Mouse (Mus musculus): ENCODE results near the gene Traf1.

Gene Traf1

DNA sequence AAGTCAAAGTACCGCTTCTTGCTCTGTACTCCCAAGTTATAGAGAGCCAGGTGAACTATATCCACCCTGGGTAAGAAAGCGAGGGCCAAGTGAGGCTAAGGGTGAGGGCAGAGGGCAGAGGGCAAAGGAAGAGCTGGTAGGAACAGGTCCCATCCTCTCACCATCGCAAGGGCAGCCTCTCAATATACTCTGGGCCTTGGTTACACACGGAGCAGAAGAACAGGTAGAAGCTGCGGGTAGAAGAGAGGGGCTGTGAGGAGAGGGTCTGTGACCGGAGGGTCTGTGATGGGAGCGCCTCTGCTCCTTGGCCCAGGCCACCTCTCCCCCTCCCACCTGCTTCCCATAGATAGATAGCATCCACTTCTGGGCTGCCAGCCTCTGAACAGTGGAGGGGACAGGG lies 58.4 kb downstream of the Traf1 start:
- in situ Hi-C loops (cut with MboI, MseI): loop anchor here (5.0 kb wide), 1 partner anchor 54 kb away; no protein-coding TSS in a partner anchor

- in situ Hi-C loops (cut with MboI, MseI): loop anchor here (5.0 kb wide), 1 partner anchor 55 kb away; no protein-coding TSS in a partner anchor
Measured at GRCm38 (mm10) chr2:34902731-34903130, 58.8 kb downstream of the Traf1 start.

GRCm38 (mm10) chr2:34901726-34902125 lies 59.8 kb downstream of the Traf1 start:
- in situ Hi-C loops (cut with MboI, MseI): loop anchor here (5.0 kb wide), 1 partner anchor 56 kb away; no protein-coding TSS in a partner anchor

- in situ Hi-C loops (cut with MboI, MseI): loop anchor here (5.0 kb wide), 1 partner anchor 57 kb away; no protein-coding TSS in a partner anchor
Measured at GRCm38 (mm10) chr2:34900412-34900811, 61.2 kb downstream of the Traf1 start.

- in situ Hi-C loops (cut with MboI, MseI): loop anchor here (5.0 kb wide), 1 partner anchor 58 kb away; no protein-coding TSS in a partner anchor
Measured at GRCm38 (mm10) chr2:34899682-34900081, 61.9 kb downstream of the Traf1 start.

DNA sequence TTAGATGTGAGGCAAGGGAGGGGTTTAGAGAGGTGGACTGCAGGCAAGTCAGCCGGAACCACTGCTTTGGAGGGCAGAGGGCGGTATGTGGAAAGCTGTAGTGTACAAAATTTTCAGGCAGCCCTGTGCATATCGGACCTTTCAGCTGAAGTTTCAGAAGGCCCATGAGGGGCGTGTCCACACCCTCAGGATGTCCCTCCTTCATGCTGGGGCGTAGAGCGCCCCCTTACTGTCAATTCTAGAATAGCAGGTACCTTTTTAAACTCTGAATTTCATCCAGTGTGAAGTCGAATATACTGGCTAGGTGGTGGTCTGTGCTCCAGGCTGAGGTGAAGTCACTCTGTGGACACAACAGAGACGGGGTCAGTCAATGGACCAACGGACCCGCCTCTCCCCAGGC lies 63.8 kb downstream of the Traf1 start:
- in situ Hi-C loops (cut with MboI, MseI): no loop called here

GRCm38 (mm10) chr2:34896821-34897460 lies 64.6 kb downstream of the Traf1 start:
- in situ Hi-C loops (cut with MboI, MseI): no loop called here

- in situ Hi-C loops (cut with MboI, MseI): no loop called here
Measured at GRCm38 (mm10) chr2:34895503-34896113, 66.0 kb downstream of the Traf1 start.

- in situ Hi-C loops (cut with MboI, MseI): no loop called here
Measured at GRCm38 (mm10) chr2:34893950-34894349, 67.6 kb downstream of the Traf1 start.
